16 mouse cellular contexts compared by ENCODE assay signal in the genomic region with DNA sequence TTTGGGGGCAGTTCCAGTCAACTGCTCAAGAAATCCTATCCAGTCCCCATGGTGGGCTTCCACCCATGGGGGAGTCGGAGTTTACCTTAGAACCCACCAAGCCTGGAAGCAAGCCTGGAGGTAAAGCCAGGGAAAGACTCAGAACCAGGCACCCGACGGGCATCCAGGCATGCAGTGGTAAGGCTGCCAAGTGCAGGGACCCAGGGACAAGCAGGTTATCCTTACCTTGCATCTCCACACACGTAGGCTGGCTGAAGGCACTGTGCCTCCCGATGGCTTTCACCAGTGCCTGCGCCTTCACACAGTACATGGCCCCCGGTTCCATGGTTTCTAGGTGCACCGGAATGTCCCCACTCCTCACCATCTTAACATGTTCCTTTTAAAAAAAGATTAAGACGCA. TPM values are rescaled to one million over a fixed set of nuclear protein-coding genes. Genes with fewer than 3 reads are reported as not detected.
DNase-seq lines count a peak whose midpoint lies in the region; ATAC-seq lines count a peak whose summit lies in the region.
"Had no signal": no experiment of that assay in that cellular context is flagged by ENCODE, and none has a peak within 500 bp of the region (broad histone marks: within the 10 kb centered on the region; RNA-seq: fewer than 3 reads in every experiment).

No protein-coding gene starts in this region.

- ATAC-seq in inflammation-experienced regulatory T-cells, adult 6 months = no peak
- ATAC-seq: CD4-positive, CD25-positive, alpha-beta regulatory T cell, adult 4 months; midbrain, embryonic 16.5 days had no signal

- DNase-seq in heart, adult 11 months = peak; percentile 87
- DNase-seq in heart, adult 18-20 months = no peak
- DNase-seq in cerebellum, adult 11-12 months = peak; percentile 91
- DNase-seq in cerebellum, adult 9-10 months = peak; percentile 89
- peak; percentile 80 to 81 for DNase-seq in cerebellum, postnatal 36 days
- DNase-seq in embryo, embryonic 10 days (ENCODE audit: low spot score) = no peak
- DNase-seq: adrenal gland, postnatal 14 days; embryo, embryonic 11 days; heart, postnatal 10 days; kidney, adult 2 months; kidney, postnatal 4 days; right cerebral cortex, postnatal 25 days; thymus, postnatal 14 days had no signal

RNA-seq across cellular contexts. Expression of a gene that starts 20.6 kb away (rescaled TPM):
- 1 to 10 TPM in 1 of 2 experiments, under 1 TPM in 1; 0.47 to 1.2 TPM for total RNA-seq in heart, adult 18-20 months (2021)
- polyA plus RNA-seq in inflammation-experienced regulatory T-cells, adult 6 months (2017; shearing (Covaris generic)) = 1 to 10 TPM; 1.3 to 2.6 (median 1.8) TPM

Comparison
In these comparisons a context has a peak if more than half of its experiments do, and no peak if none do; other contexts are left out.
1. DNase-seq: peak in heart, adult 11 months (single experiment), cerebellum, adult 11-12 months (single experiment), cerebellum, adult 9-10 months (single experiment) and cerebellum, postnatal 36 days (2 of 2); none in heart, adult 18-20 months (0 of 2) and embryo, embryonic 10 days (single experiment).